Mouse (Mus musculus): ENCODE data around the gene Nr1i2. TPM values are rescaled to one million over a fixed set of nuclear protein-coding genes. Genes with fewer than 3 reads are reported as not detected.
"Not testable (repeated sequence)": the region's sequence is repeated elsewhere in the genome, so short reads cannot be mapped to it uniquely, and the experiment has no call there.

Gene Nr1i2
- polyA plus RNA-seq (2015; fragmentation: Nextera tagmentation; extraction: Ambion mirVana): not detected in 2 replicates

DNA sequence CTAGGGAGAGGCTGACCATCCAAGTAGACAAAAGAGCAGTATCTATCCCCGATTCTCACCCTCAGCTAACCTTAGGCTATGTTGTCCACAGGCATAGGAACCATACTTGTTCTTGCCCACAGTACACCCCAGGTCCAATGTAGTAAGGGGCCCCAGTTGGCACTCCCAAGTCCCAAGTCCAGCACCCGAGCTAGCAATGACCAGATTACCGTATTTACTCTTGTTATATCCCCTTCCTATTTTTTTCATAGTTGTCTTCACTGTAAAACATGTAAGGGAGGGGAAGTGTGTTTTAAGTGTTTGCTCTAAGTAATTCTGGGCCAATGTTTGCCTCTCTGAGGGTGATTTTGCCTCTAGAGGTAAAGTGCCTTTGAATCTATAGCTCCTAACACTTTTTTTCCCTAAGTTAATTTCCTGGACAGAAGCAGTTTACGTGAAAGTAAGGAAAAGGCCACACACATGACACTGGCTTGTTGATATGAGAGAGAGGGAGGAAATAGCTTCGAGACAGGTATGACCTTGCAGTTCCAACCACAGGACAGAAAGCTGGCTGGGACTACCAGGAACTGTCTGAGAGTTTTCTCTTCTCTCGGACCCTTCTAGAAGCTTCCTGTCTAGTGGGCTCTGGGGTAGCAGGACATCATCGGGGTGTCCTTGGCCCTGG lies at the start of gene Nr1i2:
Gene Nr1i2 (minus strand): TSS at position 140 of the 664 bp plus-strand sequence.
- Histone ChIP-seq H3K9ac (no peak within 1 kb of the TSS), H3K4me2 (no peak within 1 kb of the TSS), H3K36me3 (no peaks in the 10 kb centered on the region), H3K9me3 (no peaks in the 10 kb centered on the region), H3K27ac (no peak within 1 kb of the TSS), H3K4me3 (no peak within 1 kb of the TSS), H3K4me1 (no peaks in the 10 kb centered on the region), H3K27me3 (no peaks in the 10 kb centered on the region)
- no peak for ATAC-seq (ENCODE audit: insufficient number of reproducible peaks, low FRiP score, low TSS enrichment, low read depth)
- WGBS: 61% methylated on average over 7 of the region's 7 CpGs

DNA sequence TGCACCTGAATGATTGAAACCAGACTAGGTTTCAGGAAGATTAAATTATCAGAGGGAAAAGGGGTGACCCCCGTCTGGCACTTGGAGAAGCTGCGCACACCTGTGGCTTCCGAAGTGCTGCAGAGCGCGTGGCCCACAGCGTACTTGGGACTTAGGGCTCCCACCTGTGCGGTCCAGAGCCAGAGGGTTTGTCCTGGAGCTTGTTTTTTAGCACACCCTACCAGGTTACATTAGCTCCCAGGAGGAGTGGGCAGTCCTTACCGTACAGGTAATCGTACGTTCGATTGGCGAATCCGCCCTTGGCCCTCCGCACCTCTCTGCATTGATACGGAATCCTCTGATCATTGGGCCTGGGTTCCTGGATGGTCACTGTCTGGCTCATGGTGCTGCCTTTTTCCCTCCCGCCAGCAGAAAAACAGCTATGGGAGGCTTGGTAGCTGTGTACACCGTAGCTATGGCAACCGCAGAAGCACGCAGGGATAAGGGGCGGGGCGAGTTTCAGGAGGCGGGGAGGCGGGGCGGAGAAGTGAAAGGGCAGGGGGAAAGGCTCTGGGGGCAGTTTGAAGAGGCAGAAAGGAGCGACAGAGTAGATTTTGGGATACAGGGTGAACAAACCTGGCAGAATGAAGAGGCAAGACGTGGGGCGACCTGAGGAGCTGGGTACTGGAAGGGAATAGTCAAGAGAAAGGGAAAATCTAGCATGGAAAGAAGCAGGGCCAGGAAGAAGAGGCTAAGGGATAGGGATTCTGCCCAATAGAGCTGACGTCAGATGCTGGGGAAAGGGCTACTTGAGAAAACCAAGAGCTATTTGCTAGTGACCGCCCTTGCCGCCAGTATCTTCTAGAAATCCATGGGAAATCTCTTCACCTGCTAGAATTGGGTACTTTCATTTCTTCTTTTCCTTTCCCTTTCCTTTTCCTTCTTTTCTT lies 47.0 kb upstream of the Nr1i2 start, which contains the start of gene Maats1:
Gene Maats1 (minus strand): TSS at position 748 of the 929 bp plus-strand sequence.
- H3K27ac ChIP-seq: no peak within 1 kb of the TSS
- no peaks in the 10 kb centered on the region for H3K36me3 ChIP-seq
- no peaks in the 10 kb centered on the region for H3K9me3 ChIP-seq
- peaks cover 8% of the 10 kb centered on the region for H3K4me1 ChIP-seq
- H3K4me2 ChIP-seq: peak within 1 kb of the TSS; percentile 71
- ATAC-seq (ENCODE audit: insufficient number of reproducible peaks, low FRiP score, low TSS enrichment, low read depth): peak; percentile 75
- H3K9ac ChIP-seq: peak within 1 kb of the TSS; percentile 17; the same call in 1 of the 2 replicates
- WGBS: 10% methylated on average over 30 of the region's 30 CpGs
- no peaks in the 10 kb centered on the region for H3K27me3 ChIP-seq
- peak within 1 kb of the TSS; percentile 36 for H3K4me3 ChIP-seq

DNA sequence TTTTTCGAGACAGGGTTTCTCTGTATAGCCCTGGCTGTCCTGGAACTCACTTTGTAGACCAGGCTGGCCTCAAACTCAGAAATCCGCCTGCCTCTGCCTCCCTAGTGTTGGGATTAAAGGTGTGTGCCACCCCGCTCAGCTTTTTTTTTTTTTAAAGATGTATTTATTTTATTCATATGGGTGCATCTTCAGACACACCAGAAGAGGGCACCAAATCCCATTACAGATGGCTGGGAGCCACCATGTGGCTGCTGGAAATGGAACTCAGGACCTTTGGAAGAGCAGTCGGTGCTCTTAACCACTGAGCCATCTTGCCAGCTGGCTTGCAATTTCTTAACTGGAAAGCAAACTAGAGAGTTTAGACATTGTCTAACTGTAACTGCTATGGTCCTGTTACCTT lies 43.5 kb upstream of the Nr1i2 start:
- H3K9me3 ChIP-seq; H3K27me3 ChIP-seq; ATAC-seq (ENCODE audit: insufficient number of reproducible peaks, low FRiP score, low TSS enrichment, low read depth); H3K4me2 ChIP-seq; H3K27ac ChIP-seq; H3K36me3 ChIP-seq; H3K9ac ChIP-seq; H3K4me3 ChIP-seq; H3K4me1 ChIP-seq: not testable (repeated sequence)
- 89% methylated on average over 4 of the region's 4 CpGs for WGBS

DNA sequence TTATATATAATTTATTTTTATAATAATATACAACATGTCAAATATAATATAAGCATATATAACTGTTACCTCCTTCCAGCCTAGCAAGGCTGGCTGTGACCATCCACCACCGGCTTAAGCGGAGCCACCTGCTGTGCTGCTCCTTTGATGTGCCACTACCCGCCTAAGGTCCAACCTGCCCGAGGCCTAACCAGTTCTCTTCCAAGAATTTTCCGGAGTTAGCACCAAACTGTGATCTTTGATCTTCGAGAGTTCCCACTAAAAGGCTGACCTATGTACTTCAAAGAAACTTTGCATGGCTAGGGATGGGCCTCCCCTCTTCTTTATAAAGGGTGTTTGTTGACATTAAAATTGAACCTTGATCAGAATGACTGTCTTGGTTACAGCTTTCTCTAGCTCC lies 39.8 kb upstream of the Nr1i2 start:
- Histone ChIP-seq H3K9ac (no peak overlapping the region), H3K4me1 (no peaks in the 10 kb centered on the region), H3K36me3 (no peaks in the 10 kb centered on the region), H3K4me2 (no peak overlapping the region), H3K27me3 (no peaks in the 10 kb centered on the region), H3K27ac (no peak overlapping the region), H3K4me3 (no peak overlapping the region), H3K9me3 (no peaks in the 10 kb centered on the region)
- WGBS: 16% methylated on average over 6 of the region's 6 CpGs
- ATAC-seq (ENCODE audit: insufficient number of reproducible peaks, low FRiP score, low TSS enrichment, low read depth): no peak

DNA sequence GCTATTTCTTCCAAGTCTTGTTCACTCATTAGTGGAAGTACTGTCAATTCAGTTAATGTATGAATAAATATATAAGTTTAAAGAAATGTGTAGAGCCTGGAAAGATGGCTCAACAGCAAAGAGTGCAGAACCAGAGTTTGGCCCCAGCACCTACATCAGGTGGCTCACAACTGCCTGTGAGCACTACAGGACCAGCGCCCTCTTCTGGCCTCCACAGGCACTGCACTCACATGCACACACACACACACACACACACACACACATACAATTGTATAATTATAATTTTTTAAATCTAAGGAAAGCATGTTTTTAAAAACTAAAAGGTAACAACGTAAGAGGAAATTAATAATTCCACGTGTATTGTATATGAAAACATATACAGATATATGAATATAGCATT lies 34.7 kb upstream of the Nr1i2 start:
- Histone ChIP-seq H3K27me3 (no peaks in the 10 kb centered on the region), H3K9ac (no peak overlapping the region), H3K4me3 (no peak overlapping the region)

DNA sequence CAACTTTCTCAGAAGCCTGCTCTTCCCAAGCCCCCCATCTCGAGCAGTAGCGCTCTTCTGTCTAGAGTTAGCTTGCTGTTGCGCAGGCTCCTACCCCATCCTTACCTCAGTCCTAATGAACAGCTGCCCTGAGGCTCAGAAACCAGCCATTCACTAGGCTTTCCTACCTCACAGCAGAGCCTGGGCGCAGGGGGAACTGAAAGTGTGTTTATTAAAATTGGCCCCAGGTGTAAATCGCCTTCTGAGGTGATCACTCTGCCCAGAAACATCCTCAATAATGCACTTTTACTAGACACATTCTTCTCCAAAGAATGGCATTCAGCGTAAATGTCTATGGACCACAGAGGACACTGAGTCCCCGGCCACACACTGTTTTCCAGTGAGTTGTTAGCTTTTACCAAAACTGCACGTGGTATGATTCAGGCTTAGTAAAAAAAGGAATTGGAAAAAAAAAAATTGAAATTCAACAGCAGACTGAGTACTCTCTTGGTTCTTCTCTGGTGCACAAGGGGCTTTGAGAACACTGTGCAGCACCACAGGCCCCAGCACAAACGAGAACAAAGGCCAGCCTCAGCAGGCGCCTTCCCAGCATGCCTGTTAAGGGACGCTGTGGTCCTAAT lies 32.3 kb upstream of the Nr1i2 start:
- ATAC-seq (ENCODE audit: insufficient number of reproducible peaks, low FRiP score, low TSS enrichment, low read depth): no peak

More for the DNA sequence above, 34.7 kb upstream of the Nr1i2 start:
- Histone ChIP-seq H3K4me1 (no peaks in the 10 kb centered on the region), H3K4me2 (no peak overlapping the region), H3K27ac (no peak overlapping the region), H3K36me3 (no peaks in the 10 kb centered on the region), H3K9me3 (no peaks in the 10 kb centered on the region)
- no peak for ATAC-seq (ENCODE audit: insufficient number of reproducible peaks, low FRiP score, low TSS enrichment, low read depth)
- WGBS: 88% methylated on average over 3 of the region's 3 CpGs

DNA sequence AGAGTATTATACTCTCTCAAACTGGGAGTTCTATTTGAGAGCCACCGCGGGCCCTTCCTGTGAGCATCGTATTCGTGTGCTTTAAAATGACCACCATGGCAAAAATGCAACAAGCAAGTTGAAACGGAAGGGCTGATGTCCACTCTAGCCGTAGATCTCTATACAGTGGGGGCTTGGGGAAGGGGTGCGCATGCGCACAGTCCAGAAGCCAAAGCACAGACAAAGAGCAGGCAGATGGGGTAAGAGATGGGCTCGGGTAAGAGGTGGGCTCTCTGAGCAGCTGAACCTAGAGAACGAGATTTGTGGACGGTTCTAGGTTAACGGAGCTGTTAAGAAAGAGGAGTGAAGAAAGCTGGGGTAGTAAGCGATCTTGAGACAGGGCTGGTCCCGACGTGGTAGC lies 29.7 kb upstream of the Nr1i2 start:
- Histone ChIP-seq H3K36me3 (no peaks in the 10 kb centered on the region), H3K4me3 (no peak overlapping the region), H3K27ac (no peak overlapping the region), H3K9ac (no peak overlapping the region), H3K9me3 (no peaks in the 10 kb centered on the region), H3K4me2 (no peak overlapping the region), H3K27me3 (no peaks in the 10 kb centered on the region), H3K4me1 (no peaks in the 10 kb centered on the region)
- 92% methylated on average over 15 of the region's 15 CpGs for WGBS
- no peak for ATAC-seq (ENCODE audit: insufficient number of reproducible peaks, low FRiP score, low TSS enrichment, low read depth)

More for the DNA sequence above, 32.3 kb upstream of the Nr1i2 start:
- Histone ChIP-seq H3K36me3 (no peaks in the 10 kb centered on the region), H3K9me3 (no peaks in the 10 kb centered on the region), H3K27ac (no peak overlapping the region), H3K4me1 (no peaks in the 10 kb centered on the region), H3K4me2 (no peak overlapping the region), H3K9ac (no peak overlapping the region), H3K27me3 (no peaks in the 10 kb centered on the region), H3K4me3 (no peak overlapping the region)
- WGBS: 80% methylated on average over 11 of the region's 11 CpGs

DNA sequence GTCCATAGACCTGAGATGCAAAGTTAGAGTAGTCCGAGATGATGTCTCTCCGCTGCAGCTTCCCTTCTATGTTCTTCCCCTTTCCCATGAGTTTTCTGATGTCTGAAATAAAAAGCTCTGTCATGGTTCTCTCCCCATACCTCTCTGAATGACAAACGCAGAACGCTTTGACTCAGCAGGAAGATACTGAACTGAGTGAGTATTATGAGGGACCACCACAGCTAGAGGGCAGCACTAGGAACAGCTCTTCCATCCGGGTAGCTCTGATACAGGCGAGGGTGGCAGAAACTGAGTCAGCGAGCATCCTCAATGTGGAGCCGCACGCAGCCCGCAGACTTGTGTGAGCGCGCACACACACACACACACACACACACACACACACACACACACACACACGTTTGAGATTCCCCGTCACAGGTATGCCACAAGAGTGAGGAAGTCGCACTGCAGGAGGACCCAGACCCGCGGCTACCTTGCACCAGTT lies 26.9 kb upstream of the Nr1i2 start:
- ATAC-seq (ENCODE audit: insufficient number of reproducible peaks, low FRiP score, low TSS enrichment, low read depth): no peak
- H3K27ac ChIP-seq: no peak overlapping the region

DNA sequence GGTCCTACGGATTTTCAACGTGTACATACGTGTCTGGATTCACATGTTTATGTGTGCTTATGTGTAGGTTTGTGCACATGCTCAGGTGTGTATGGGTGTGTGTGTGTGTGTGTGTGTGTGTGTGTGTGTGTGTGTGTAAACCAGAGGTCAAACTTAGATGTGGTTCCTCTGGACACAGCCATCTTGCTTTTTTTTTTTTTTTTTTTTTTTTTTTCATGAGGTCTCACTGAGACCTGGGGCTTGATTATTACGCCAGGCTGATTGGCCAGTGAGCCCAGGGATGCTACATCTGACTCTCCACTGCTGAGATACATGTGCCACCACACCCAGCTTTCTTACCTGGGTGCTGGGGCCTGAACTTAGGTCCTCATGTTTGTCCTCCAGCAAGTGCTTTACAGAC lies 24.5 kb upstream of the Nr1i2 start:
- H3K4me2 ChIP-seq: no peak overlapping the region
- WGBS: 79% methylated on average over 4 of the region's 4 CpGs
- no peak for ATAC-seq (ENCODE audit: insufficient number of reproducible peaks, low FRiP score, low TSS enrichment, low read depth)
- no peaks in the 10 kb centered on the region for H3K27me3 ChIP-seq
- H3K27ac ChIP-seq: no peak overlapping the region
- no peaks in the 10 kb centered on the region for H3K36me3 ChIP-seq
- H3K4me3 ChIP-seq: no peak overlapping the region
- no peaks in the 10 kb centered on the region for H3K4me1 ChIP-seq
- no peaks in the 10 kb centered on the region for H3K9me3 ChIP-seq
- no peak overlapping the region for H3K9ac ChIP-seq

More for the DNA sequence above, 26.9 kb upstream of the Nr1i2 start:
- Histone ChIP-seq H3K4me3 (peak overlapping the region; percentile 15; the same call in 1 of the 2 replicates), H3K9ac (no peak overlapping the region), H3K9me3 (no peaks in the 10 kb centered on the region), H3K36me3 (no peaks in the 10 kb centered on the region), H3K4me2 (0 out of 2 replicates have a peak overlapping the region, but pooled peaks have one; percentile 14), H3K27me3 (no peaks in the 10 kb centered on the region), H3K4me1 (no peaks in the 10 kb centered on the region)
- 39% methylated on average over 17 of the region's 17 CpGs for WGBS

DNA sequence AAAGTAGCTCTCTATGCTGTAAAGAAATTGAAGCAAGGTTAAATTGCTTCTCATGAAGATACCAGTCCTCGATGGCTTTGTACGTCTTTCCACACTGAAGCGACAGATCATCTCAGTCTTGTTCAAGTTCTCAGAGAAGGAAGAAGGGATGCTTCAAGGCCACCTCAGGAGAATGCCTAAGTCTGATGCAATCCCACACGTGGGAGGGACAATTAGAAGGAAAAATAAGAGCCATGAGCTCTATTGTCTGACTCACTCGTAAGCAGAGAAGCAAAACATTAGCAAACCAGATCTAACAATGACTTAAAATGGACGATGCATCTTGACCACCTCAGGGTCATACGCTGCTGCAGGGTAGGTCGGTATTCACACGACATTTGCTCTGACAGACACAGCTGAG lies 23.9 kb upstream of the Nr1i2 start:
- H3K27me3 ChIP-seq: no peaks in the 10 kb centered on the region
- H3K4me1 ChIP-seq: no peaks in the 10 kb centered on the region
- no peaks in the 10 kb centered on the region for H3K9me3 ChIP-seq
- no peaks in the 10 kb centered on the region for H3K36me3 ChIP-seq
- H3K9ac ChIP-seq: no peak overlapping the region
- H3K4me3 ChIP-seq: no peak overlapping the region
- no peak for ATAC-seq (ENCODE audit: insufficient number of reproducible peaks, low FRiP score, low TSS enrichment, low read depth)
- H3K27ac ChIP-seq: no peak overlapping the region
- 79% methylated on average over 9 of the region's 9 CpGs for WGBS
- no peak overlapping the region for H3K4me2 ChIP-seq

DNA sequence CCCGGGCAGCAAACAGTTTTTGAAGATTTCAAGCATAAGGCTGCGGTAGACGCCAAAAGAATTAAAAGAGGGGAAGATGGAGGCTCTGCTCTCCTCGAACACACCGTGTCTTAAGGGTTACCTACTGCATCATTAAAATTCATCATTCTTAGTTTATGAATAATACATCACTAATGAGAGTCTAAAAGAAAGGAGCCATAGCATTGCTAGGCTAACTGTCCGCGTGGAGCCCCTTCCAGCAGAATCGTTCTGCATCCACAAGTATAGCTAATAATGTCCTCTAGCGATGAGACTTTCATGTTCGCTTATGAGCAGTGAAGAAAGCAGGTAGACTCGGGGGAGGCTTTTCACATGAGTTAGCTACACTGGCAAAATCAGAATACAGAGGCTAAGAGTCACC lies 13.6 kb upstream of the Nr1i2 start:
- no peak overlapping the region for H3K27ac ChIP-seq
- no peaks in the 10 kb centered on the region for H3K9me3 ChIP-seq
- no peaks in the 10 kb centered on the region for H3K36me3 ChIP-seq
- H3K4me1 ChIP-seq: peaks cover 18% of the 10 kb centered on the region
- no peaks in the 10 kb centered on the region for H3K27me3 ChIP-seq
- no peak overlapping the region for H3K9ac ChIP-seq
- no peak overlapping the region for H3K4me3 ChIP-seq
- no peak overlapping the region for H3K4me2 ChIP-seq
- no peak for ATAC-seq (ENCODE audit: insufficient number of reproducible peaks, low FRiP score, low TSS enrichment, low read depth)
- 73% methylated on average over 11 of the region's 11 CpGs for WGBS

All from limb, embryonic 15.5 days (tissue).